Mouse (Mus musculus) hindbrain, embryonic 13.5 days (tissue): Measurements from ENCODE around the gene Slc35b4. TPM values are rescaled to one million over a fixed set of nuclear protein-coding genes. Genes with fewer than 3 reads are reported as not detected.
A peak's percentile ranks its signal among the peaks of the same experiment; 100 is the strongest.

Experiments
- ATAC-seq: fragments of 200-750 bp; cut with Nextera tagmentation; 2 replicates; pipeline ENCODE4 v1.8.0; 2017; ENCODE audit warnings: moderate TSS enrichment; ENCODE audit not compliant: low FRiP score
- H3K27ac ChIP-seq: fragments of 300-500 bp; sonication (generic); 2 replicates; pipeline ENCODE4 v1.5.1; 2015; ENCODE audit warnings: inconsistent platforms, mild to moderate bottlenecking, moderate library complexity
- H3K27me3 ChIP-seq: fragments of 300-500 bp; sonication (generic); 2 replicates; pipeline ENCODE4 v1.6.1; 2015; ENCODE audit warnings: mild to moderate bottlenecking, inconsistent platforms
- H3K36me3 ChIP-seq: fragments of 300-500 bp; sonication (generic); 2 replicates; pipeline ENCODE4 v1.6.1; 2015; ENCODE audit warnings: mild to moderate bottlenecking, inconsistent platforms
- H3K4me1 ChIP-seq: fragments of 300-500 bp; sonication (generic); replicated peaks from 2 replicates; pipeline ENCODE4 v1.6.1; 2015; ENCODE audit warnings: inconsistent platforms
- H3K4me2 ChIP-seq: fragments of 300-500 bp; sonication (generic); 2 replicates; pipeline ENCODE4 v1.6.1; 2015; ENCODE audit warnings: inconsistent platforms, mild to moderate bottlenecking, moderate library complexity
- H3K4me3 ChIP-seq: fragments of 300-500 bp; sonication (generic); 2 replicates; pipeline ENCODE4 v1.5.1; 2015; ENCODE audit warnings: mild to moderate bottlenecking, inconsistent platforms
- H3K9ac ChIP-seq: fragments of 300-500 bp; sonication (generic); 2 replicates; pipeline ENCODE4 v1.6.1; 2015; ENCODE audit warnings: mild to moderate bottlenecking, inconsistent platforms
- H3K9me3 ChIP-seq: fragments of 300-500 bp; sonication (generic); 2 replicates; pipeline ENCODE4 v1.6.1; 2016; ENCODE audit warnings: inconsistent platforms
- WGBS: fragments of 180-500 bp; shearing (Covaris S2); methylation state at CpG from one replicate; pipeline ENCODE4 v1.1.7; 2015; 5-methylcytosine and 5-hydroxymethylcytosine counted together
- polyA plus RNA-seq: library from polyadenylated mRNA; unstranded; fragments of >200 nt; fragmentation: Nextera tagmentation; extraction: Ambion mirVana; gene quantifications from 2 replicates; pipeline ENCODE4 v1.2.1, GENCODE M21; 2015

Slc35b4 gene
- polyA plus RNA-seq, 1 experiment from 2014 or later = 40.7 TPM

- no peaks in the 10 kb centered on the region for H3K9me3 ChIP-seq
- H3K4me3 ChIP-seq = no peak overlapping the region
- H3K9ac ChIP-seq = no peak overlapping the region
- no peaks in the 10 kb centered on the region for H3K27me3 ChIP-seq
- 79% methylated on average over 2 of the region's 2 CpGs for WGBS
- no peak overlapping the region for H3K27ac ChIP-seq
- no peak overlapping the region for H3K4me2 ChIP-seq
- H3K36me3 ChIP-seq = peaks cover 86% of the 10 kb centered on the region
- H3K4me1 ChIP-seq = no peaks in the 10 kb centered on the region
- no peak for ATAC-seq
These were observed 14.3 kb downstream of the Slc35b4 start for GRCm38 (mm10) chr6:34162607-34163006.

- Histone ChIP-seq H3K9me3 (no peaks in the 10 kb centered on the region), H3K4me1 (peaks cover 6% of the 10 kb centered on the region; the same call in 1 of the 2 replicates), H3K4me2 (no peak overlapping the region), H3K4me3 (no peak overlapping the region), H3K27ac (no peak overlapping the region), H3K27me3 (no peaks in the 10 kb centered on the region), H3K36me3 (peaks cover 86% of the 10 kb centered on the region), H3K9ac (no peak overlapping the region)
- 95% methylated on average over 7 of the region's 7 CpGs for WGBS
- ATAC-seq = no peak
These were observed 15.4 kb downstream of the Slc35b4 start for GRCm38 (mm10) chr6:34161511-34161910.

- Histone ChIP-seq H3K27ac (no peak overlapping the region), H3K9ac (no peak overlapping the region), H3K36me3 (peaks cover 80% of the 10 kb centered on the region), H3K27me3 (no peaks in the 10 kb centered on the region), H3K4me3 (no peak overlapping the region), H3K4me1 (peaks cover 6% of the 10 kb centered on the region; the same call in 1 of the 2 replicates), H3K9me3 (no peaks in the 10 kb centered on the region), H3K4me2 (no peak overlapping the region)
- no peak for ATAC-seq
- WGBS = 94% methylated on average over 7 of the region's 7 CpGs
These were observed 16.0 kb downstream of the Slc35b4 start for GRCm38 (mm10) chr6:34160816-34161310.

- Histone ChIP-seq H3K27ac (no peak overlapping the region), H3K4me2 (no peak overlapping the region), H3K36me3 (peaks cover 73% of the 10 kb centered on the region), H3K4me1 (peaks cover 6% of the 10 kb centered on the region; the same call in 1 of the 2 replicates), H3K27me3 (no peaks in the 10 kb centered on the region), H3K4me3 (no peak overlapping the region), H3K9ac (no peak overlapping the region), H3K9me3 (no peaks in the 10 kb centered on the region)
- no peak for ATAC-seq
- WGBS = 89% methylated on average over 23 of the region's 23 CpGs
These were observed 16.7 kb downstream of the Slc35b4 start for GRCm38 (mm10) chr6:34159998-34160815.

- 83% methylated on average over 14 of the region's 14 CpGs for WGBS
- ATAC-seq = no peak
These were observed 19.8 kb downstream of the Slc35b4 start for GRCm38 (mm10) chr6:34156841-34157748.

DNA sequence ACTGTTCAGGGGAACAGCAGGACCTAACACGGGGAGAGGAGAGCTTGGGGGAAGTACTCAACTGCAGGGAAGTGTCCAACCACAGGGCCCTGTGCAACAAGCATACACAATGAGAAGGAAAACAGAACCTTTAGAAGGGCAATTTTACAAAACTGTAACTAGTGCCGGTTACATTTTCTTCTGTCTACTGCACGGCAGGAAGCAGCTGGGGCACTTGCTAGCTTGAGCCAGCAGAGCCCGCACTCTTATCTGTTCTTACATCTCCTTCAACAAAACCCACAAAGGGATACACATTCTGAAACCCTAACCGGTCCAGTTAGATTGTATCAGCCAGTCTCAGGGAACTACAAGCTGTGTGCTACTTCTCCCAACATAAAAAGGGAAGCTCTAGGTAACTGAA is 20.9 kb downstream of the Slc35b4 start:
- Histone ChIP-seq H3K27me3 (no peaks in the 10 kb centered on the region), H3K9ac (no peak overlapping the region), H3K9me3 (no peaks in the 10 kb centered on the region), H3K36me3 (peaks cover 45% of the 10 kb centered on the region), H3K4me2 (no peak overlapping the region), H3K4me3 (no peak overlapping the region), H3K27ac (0 out of 2 replicates have a peak overlapping the region, but pooled peaks have one; percentile 14), H3K4me1 (peaks cover 34% of the 10 kb centered on the region)
- no peak for ATAC-seq
- 76% methylated on average over 5 of the region's 5 CpGs for WGBS

More at GRCm38 (mm10) chr6:34156841-34157748, 19.8 kb downstream of the Slc35b4 start:
- no peak overlapping the region for H3K27ac ChIP-seq
- H3K9ac ChIP-seq = no peak overlapping the region
- peaks cover 34% of the 10 kb centered on the region for H3K4me1 ChIP-seq
- no peaks in the 10 kb centered on the region for H3K9me3 ChIP-seq
- no peaks in the 10 kb centered on the region for H3K27me3 ChIP-seq
- no peak overlapping the region for H3K4me2 ChIP-seq
- H3K36me3 ChIP-seq = peaks cover 54% of the 10 kb centered on the region
- H3K4me3 ChIP-seq = no peak overlapping the region

DNA sequence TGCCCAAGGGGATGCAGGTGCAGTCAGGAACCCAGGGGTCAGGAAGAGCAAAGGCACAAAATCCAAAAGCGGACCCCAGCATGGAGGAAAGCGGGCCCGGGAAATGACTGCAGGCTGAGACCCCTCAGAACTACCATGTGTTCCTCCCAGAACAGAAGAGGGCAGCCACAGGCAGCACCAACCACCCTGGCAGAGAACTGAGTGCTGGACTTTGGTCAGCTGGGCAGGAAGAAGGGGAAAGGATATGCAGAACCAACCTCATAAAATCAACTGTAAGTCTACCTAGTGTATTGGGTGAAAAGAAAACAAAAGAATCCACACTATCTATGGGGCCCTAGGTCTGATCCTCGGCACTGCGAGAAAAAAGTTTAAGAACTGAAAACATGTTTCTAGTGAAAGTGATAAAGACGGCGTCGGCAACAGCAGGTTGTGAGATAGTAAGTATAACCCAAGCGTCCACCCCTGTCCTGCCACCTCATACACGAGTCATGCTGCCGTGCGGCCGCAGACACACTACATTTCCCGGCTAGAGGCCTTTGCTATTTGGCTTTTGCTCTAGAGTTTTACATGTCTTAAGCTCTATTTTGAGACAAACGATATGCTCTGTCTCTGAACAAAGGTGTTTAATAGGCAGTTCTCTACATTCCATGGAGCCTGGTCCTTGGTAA is 21.6 kb downstream of the Slc35b4 start:
- H3K36me3 ChIP-seq = peaks cover 37% of the 10 kb centered on the region
- WGBS = 94% methylated on average over 15 of the region's 15 CpGs
- no peak overlapping the region for H3K4me3 ChIP-seq
- no peaks in the 10 kb centered on the region for H3K9me3 ChIP-seq
- H3K27me3 ChIP-seq = no peaks in the 10 kb centered on the region
- peak overlapping the region; percentile 81; the same call in 1 of the 2 replicates for H3K27ac ChIP-seq
- no peak for ATAC-seq
- no peak overlapping the region for H3K4me2 ChIP-seq
- H3K4me1 ChIP-seq = peaks cover 34% of the 10 kb centered on the region
- H3K9ac ChIP-seq = no peak overlapping the region

DNA sequence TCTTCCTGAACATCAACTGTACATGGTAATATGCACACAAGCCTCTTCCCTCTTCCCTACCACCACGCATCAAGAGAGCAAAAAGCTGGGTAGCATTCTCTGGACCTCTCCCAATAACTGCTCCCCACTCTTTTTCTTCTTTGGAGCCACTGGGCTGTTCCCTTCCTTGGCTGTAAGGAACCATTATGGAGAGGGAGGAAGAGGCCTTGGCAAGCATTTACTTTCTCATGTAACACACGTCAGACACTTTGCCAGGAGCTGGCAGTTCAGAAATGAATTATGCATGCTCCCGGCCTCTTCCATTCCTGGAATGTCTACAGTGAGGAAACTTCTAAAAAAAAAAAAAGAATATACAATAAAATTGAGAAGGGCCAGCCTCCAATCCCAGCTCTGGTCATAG is 22.7 kb downstream of the Slc35b4 start:
- H3K9ac ChIP-seq = no peak overlapping the region
- H3K4me3 ChIP-seq = no peak overlapping the region
- peaks cover 26% of the 10 kb centered on the region for H3K36me3 ChIP-seq
- peaks cover 34% of the 10 kb centered on the region for H3K4me1 ChIP-seq
- no peaks in the 10 kb centered on the region for H3K9me3 ChIP-seq
- 43% methylated on average over 3 of the region's 3 CpGs for WGBS
- no peak overlapping the region for H3K4me2 ChIP-seq
- H3K27me3 ChIP-seq = no peaks in the 10 kb centered on the region
- H3K27ac ChIP-seq = peak overlapping the region; percentile 81
- ATAC-seq = peak; percentile 71

- ATAC-seq = peak; percentile 39; the same call in 1 of the 2 replicates
- Histone ChIP-seq H3K36me3 (peaks cover 18% of the 10 kb centered on the region), H3K4me2 (peak overlapping the region; percentile 1; the same call in 1 of the 2 replicates), H3K4me3 (no peak overlapping the region), H3K9ac (no peak overlapping the region; the same call in 1 of the 2 replicates), H3K9me3 (no peaks in the 10 kb centered on the region), H3K4me1 (peaks cover 36% of the 10 kb centered on the region), H3K27ac (peak overlapping the region; percentile 81), H3K27me3 (no peaks in the 10 kb centered on the region)
- WGBS = 60% methylated on average over 18 of the region's 18 CpGs
These were observed 23.6 kb downstream of the Slc35b4 start for GRCm38 (mm10) chr6:34153069-34154052.

DNA sequence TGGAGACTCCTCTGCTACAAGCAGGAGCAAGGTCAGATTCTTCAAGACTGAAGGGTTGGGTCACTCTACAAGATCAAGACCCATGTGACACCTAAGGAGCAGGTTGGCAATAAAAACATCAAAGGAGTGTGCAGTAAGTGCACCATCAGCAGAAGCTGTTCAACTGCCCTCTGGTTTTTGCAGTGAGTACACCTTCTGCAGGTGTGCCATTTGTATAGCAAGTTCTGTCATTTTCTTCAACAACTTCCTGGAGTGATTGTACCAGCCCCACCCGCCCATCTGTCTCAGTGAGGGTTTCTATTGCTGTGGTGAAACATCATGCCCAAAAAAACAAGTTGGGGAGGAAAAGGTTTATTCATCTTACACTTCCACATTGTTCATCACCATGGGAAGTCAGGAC is 27.1 kb downstream of the Slc35b4 start:
- H3K27ac ChIP-seq = no peak overlapping the region
- no peak overlapping the region for H3K9ac ChIP-seq
- H3K27me3 ChIP-seq = no peaks in the 10 kb centered on the region
- no peak overlapping the region for H3K4me3 ChIP-seq
- 96% methylated on average over 1 of the region's 1 CpGs for WGBS
- H3K9me3 ChIP-seq = peaks cover 6% of the 10 kb centered on the region; the same call in 1 of the 2 replicates
- no peak overlapping the region for H3K4me2 ChIP-seq
- H3K36me3 ChIP-seq = no peaks in the 10 kb centered on the region
- no peak for ATAC-seq
- peaks cover 30% of the 10 kb centered on the region for H3K4me1 ChIP-seq

DNA sequence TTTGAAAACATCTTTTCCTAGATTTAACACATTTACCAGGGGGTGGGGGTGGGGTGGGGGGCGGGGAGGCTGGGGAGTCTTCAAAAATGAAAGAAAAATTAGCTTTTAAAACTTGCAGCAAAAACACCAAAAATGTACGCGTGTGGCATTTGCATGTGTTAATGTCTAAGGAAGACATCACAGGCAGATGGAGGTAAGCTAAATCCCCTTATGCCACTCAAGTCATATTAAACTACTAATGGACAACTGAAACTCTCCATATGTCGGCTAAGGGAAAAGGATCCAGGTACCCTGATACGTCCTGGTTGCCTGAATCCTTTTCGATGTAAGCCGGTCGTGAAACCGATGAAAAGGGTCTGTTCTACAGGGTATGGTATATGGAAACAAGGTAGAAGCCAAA is 27.8 kb downstream of the Slc35b4 start:
- Histone ChIP-seq H3K9me3 (peaks cover 6% of the 10 kb centered on the region; the same call in 1 of the 2 replicates), H3K36me3 (no peaks in the 10 kb centered on the region), H3K27ac (no peak overlapping the region), H3K27me3 (no peaks in the 10 kb centered on the region), H3K4me3 (no peak overlapping the region), H3K4me1 (peaks cover 24% of the 10 kb centered on the region), H3K9ac (no peak overlapping the region), H3K4me2 (no peak overlapping the region)
- 92% methylated on average over 9 of the region's 9 CpGs for WGBS
- no peak for ATAC-seq
